Mouse (Mus musculus) lung, embryonic 16.5 days (tissue): ENCODE measurements around the gene Ttc19. TPM values are rescaled to one million over a fixed set of nuclear protein-coding genes. Genes with fewer than 3 reads are reported as not detected.

ENCODE experiments used
- ATAC-seq: fragments of 200-750 bp; cut with Nextera tagmentation; 2 replicates; pipeline ENCODE4 v1.8.0; 2017; ENCODE audit warnings: low read depth, mild to moderate bottlenecking, moderate library complexity
- H3K27ac ChIP-seq: fragments of 300-500 bp; sonication (generic); 2 replicates; pipeline ENCODE4 v1.5.1; 2014; ENCODE audit warnings: mild to moderate bottlenecking, control low read depth, low read length
- H3K27me3 ChIP-seq: fragments of 300-500 bp; sonication (generic); 2 replicates; pipeline ENCODE4 v1.6.1; 2014; ENCODE audit warnings: low read depth, low read length, mixed read lengths; ENCODE audit not compliant: control insufficient read depth, insufficient read depth
- H3K36me3 ChIP-seq: fragments of 300-500 bp; sonication (generic); 2 replicates; pipeline ENCODE4 v1.6.1; 2014; ENCODE audit warnings: low read length; ENCODE audit not compliant: control insufficient read depth, insufficient read depth
- H3K4me1 ChIP-seq: fragments of 300-500 bp; sonication (generic); replicated peaks from 2 replicates; pipeline ENCODE4 v1.6.1; 2014; ENCODE audit warnings: low read length, mixed read lengths; ENCODE audit not compliant: control insufficient read depth, insufficient read depth
- H3K4me2 ChIP-seq: fragments of 300-500 bp; sonication (generic); 2 replicates; pipeline ENCODE4 v1.6.1; 2014; ENCODE audit warnings: low read depth, low read length, control low read depth
- H3K4me3 ChIP-seq: fragments of 300-500 bp; sonication (generic); 2 replicates; pipeline ENCODE4 v1.5.1; 2014; ENCODE audit warnings: mild to moderate bottlenecking, low read length, control low read depth
- H3K9ac ChIP-seq: fragments of 300-500 bp; sonication (generic); 2 replicates; pipeline ENCODE4 v1.6.1; 2014; ENCODE audit warnings: low read length, control low read depth
- H3K9me3 ChIP-seq: fragments of 300-500 bp; sonication (generic); 2 replicates; pipeline ENCODE4 v1.6.1; 2016; ENCODE audit warnings: low read length; ENCODE audit not compliant: control insufficient read depth
- WGBS: fragments of 180-500 bp; shearing (Covaris S2); extraction: QIAGEN DNeasy Blood & Tissue Kit; methylation state at CpG from one replicate; pipeline ENCODE4 v1.1.7; 2014; 5-methylcytosine and 5-hydroxymethylcytosine counted together
- polyA plus RNA-seq: library from polyadenylated mRNA; unstranded; fragments of >200 nt; fragmentation: Nextera tagmentation; extraction: Ambion mirVana; gene quantifications from 2 replicates; pipeline ENCODE4 v1.2.1, GENCODE M21; 2015

Ttc19 gene
- 14.0 and 15.5 TPM in 2 replicates for polyA plus RNA-seq

DNA sequence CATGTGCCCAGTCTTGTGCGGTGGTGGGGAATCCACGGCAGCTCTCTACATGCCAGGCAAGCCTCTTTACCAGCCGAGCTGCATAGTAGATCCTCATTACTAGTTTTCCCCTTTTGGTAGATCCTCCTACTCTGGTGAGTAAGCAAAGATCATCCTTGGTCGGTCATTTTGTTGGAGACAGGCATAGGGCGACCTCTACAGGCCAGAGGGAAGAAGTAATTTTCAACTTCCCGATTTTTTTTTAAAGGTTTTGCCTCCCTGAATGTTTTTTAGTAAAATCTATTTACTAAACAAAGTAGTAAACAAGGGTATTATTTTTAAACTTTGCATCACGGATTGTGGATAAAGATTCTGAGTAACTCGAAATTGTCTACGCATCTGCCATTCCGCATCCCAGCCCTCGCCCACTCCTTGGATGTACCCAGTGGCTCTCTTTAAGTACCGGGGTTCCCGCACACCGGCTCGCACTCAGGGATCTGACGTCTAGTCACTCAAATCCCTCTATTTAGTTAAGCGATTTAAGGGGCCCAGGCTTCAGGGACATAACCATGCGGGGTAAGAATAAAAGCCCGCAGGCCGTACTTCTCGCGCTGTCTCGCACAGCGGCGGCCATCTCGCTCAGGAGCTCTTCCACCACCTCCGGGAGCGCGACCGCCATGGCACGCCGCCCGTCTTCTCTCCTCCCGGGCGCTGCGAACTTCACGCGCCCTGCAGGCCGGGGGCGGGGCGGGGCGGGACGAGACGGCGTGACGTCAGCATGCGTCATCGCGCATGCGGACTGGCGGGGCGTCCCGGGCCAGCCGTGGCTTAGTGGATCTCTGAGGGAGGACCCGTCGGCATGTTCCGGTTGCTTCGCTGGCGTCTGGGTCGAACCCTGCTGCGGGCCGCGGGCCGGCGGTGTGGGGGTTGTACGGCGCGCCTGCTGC is at the start of gene Ttc19, which contains the start of gene Zswim7:
TSS of gene Ttc19 (plus strand) at position 799 of the 926 bp plus-strand sequence.
TSS of gene Zswim7 (minus strand) at position 701 of the 926 bp plus-strand sequence.
- H3K4me3 ChIP-seq: peak within 1 kb of the TSS; percentile 93
- 0% methylated on average over 67 of the region's 68 CpGs for WGBS
- peak; percentile 97 for ATAC-seq
- no peaks in the 10 kb centered on the region for H3K27me3 ChIP-seq
- peaks cover 7% of the 10 kb centered on the region for H3K36me3 ChIP-seq
- peaks cover 3% of the 10 kb centered on the region for H3K4me1 ChIP-seq
- H3K4me2 ChIP-seq: peak within 1 kb of the TSS; percentile 92
- H3K27ac ChIP-seq: peak within 1 kb of the TSS; percentile 91
- H3K9me3 ChIP-seq: no peaks in the 10 kb centered on the region
- peak within 1 kb of the TSS; percentile 87 for H3K9ac ChIP-seq

DNA sequence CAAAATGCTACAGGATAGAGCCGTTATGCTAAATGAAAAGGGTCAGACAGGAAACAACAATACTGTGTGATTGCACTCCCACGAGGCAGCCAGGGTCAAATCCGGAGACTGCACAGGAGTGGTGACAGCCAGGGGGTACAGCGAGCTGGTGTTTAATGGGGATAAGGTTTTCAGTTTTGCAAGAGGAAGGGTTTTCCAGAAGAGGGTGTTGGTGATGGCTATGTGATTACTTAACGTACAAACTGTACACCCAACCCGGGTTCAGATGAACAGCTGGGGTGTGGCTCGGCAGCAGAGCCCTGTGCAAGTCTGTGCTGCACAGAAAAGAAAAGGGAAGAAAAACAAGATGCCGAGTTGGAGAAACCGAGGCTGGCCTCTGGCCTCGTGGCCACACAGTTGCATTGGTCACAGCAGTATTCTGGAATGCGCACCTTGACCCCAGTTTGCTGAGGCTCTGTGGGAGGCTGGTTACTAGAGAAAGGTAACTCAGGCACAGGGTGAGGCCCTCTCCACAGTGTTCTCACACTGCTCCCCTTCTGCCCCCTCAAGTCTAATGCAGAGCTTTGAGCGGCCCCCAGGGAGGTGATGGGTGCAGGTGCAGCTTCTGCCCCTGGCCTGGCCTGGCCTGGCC is 40.5 kb upstream of the Ttc19 start:
- H3K4me1 ChIP-seq: no peaks in the 10 kb centered on the region
- H3K4me2 ChIP-seq: no peak overlapping the region
- no peaks in the 10 kb centered on the region for H3K36me3 ChIP-seq
- ATAC-seq: no peak
- WGBS: 60% methylated on average over 12 of the region's 12 CpGs
- peaks cover 3% of the 10 kb centered on the region; the same call in 1 of the 2 replicates for H3K9me3 ChIP-seq
- no peaks in the 10 kb centered on the region for H3K27me3 ChIP-seq
- H3K27ac ChIP-seq: no peak overlapping the region
- no peak overlapping the region for H3K9ac ChIP-seq
- no peak overlapping the region for H3K4me3 ChIP-seq

DNA sequence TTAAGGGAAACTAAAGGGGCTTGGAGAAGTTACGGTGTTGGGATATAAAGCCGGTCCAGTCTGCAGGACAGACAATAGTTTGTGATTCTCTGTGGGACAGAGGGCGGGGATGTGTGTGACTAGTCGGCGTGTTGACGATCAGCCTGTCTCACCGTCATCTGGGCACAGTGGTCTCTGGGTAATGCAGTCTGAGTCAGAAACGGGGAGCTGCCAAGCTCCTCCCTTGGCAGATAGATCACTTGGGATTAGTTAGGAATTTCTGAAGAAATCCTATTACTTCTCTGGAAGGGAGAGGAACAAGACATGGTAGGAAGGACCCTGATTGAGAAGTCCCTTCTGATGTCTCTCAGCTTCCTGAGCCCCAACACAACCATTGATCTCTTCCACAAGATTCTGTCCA is 37.4 kb upstream of the Ttc19 start:
- Histone ChIP-seq H3K4me3 (no peak overlapping the region), H3K9me3 (peaks cover 4% of the 10 kb centered on the region; the same call in 1 of the 2 replicates), H3K27ac (no peak overlapping the region)

DNA sequence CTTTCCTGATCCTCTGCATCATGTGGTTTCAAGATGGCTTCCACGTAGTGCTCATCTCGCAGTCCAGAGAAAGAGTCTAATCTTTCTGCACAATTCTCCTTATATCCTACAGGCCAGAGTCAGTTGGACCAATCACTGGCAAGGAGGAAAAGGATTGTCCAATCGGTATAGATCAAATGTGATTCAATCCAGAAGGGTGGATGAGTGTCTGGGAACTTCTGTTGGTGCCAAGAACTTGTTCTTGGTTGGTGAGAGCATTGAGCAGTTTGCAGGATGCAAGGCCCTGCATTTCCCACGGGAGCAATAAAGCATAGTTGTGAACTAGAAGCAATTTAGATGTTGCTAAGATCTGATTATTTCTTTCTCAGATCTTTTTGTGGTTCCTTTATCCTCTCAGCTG is 36.8 kb upstream of the Ttc19 start:
- Histone ChIP-seq H3K4me2 (no peak overlapping the region), H3K9me3 (peaks cover 4% of the 10 kb centered on the region; the same call in 1 of the 2 replicates), H3K9ac (no peak overlapping the region), H3K27ac (no peak overlapping the region), H3K27me3 (peaks cover 4% of the 10 kb centered on the region), H3K4me1 (peaks cover 2% of the 10 kb centered on the region), H3K36me3 (no peaks in the 10 kb centered on the region), H3K4me3 (no peak overlapping the region)
- 87% methylated on average over 4 of the region's 4 CpGs for WGBS
- no peak for ATAC-seq

More for the DNA sequence above, 37.4 kb upstream of the Ttc19 start:
- Histone ChIP-seq H3K27me3 (no peaks in the 10 kb centered on the region), H3K9ac (no peak overlapping the region), H3K4me2 (no peak overlapping the region), H3K36me3 (no peaks in the 10 kb centered on the region), H3K4me1 (no peaks in the 10 kb centered on the region)
- WGBS: 82% methylated on average over 8 of the region's 8 CpGs
- no peak for ATAC-seq

DNA sequence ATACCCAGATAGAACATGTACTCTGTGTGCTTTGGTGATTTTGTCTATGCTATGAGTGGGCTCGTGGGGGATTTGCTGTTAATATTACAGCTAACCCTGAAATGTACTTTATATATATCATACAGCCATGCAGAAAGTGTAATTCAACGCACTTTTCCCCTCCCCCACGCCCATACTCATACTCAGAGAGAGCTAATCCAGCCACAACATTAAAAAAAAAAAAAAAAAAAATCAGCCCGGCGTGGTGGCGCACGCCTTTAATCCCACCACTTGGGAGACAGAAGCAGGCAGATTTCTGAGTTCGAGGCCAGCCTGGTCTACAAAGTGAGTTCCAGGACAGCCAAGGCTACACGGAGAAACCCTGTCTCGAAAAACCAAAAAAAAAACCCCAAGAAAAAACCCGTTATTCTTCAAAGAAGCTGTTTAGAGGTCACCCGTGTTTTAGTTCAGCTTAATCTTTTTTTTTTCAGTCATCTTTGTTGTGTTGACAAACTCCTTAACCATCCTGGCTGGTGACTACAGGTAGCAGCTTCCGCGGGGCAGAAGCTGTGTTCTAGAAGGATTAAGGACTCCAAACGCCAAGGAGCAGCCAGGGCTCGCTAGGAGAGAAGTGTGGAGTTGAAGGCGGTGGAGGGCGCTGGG is 33.4 kb upstream of the Ttc19 start:
- peak overlapping the region; percentile 66 for H3K4me3 ChIP-seq
- peak overlapping the region; percentile 98 for H3K4me2 ChIP-seq
- H3K27me3 ChIP-seq: peaks cover 16% of the 10 kb centered on the region
- H3K9ac ChIP-seq: peak overlapping the region; percentile 60
- peaks cover 4% of the 10 kb centered on the region; the same call in 1 of the 2 replicates for H3K9me3 ChIP-seq
- H3K27ac ChIP-seq: peak overlapping the region; percentile 72; the same call in 1 of the 2 replicates
- 29% methylated on average over 18 of the region's 18 CpGs for WGBS
- peaks cover 13% of the 10 kb centered on the region for H3K4me1 ChIP-seq
- H3K36me3 ChIP-seq: no peaks in the 10 kb centered on the region
- no peak for ATAC-seq

DNA sequence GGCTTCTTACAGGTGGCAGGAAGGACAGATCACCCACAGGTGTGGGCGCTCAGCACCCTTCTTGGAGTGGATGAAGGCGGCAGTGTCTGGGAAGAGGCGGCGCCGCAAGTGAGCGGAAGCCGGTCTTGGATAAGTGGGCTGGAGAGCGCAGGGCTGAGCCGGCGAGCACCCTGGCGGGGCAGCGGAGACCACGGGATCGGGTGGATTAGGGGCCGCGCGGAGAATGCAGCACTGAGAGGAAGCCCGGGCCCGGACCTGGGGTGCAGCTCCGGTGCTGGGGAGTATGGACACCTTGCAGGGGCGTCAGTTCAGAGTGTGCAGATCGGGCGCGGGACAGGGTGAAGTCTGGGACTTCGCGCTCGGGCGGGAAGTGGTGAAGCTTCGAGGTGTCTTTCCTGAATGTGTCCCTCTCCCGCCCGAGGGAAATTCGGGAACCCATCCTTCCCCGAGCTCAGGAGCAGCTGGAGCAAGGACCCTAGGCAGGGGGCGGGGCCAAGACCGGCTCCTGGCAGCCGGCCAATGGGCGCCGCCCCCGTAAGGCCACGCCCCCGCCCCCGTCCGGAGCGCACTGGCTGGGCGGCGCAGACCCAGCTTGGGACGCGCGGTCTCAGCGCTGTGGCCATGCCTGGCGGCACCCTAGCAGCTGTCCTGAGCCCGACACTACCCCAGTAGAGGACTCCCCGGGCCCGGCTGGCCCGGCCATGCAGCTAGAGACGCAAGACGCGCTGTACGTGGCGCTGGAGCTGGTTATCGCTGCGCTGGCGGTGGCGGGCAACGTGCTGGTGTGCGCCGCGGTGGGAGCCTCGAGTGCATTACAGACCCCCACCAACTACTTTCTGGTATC is 32.6 kb upstream of the Ttc19 start, which contains the start of gene Adora2b:
TSS of gene Adora2b (plus strand) at position 584 of the 844 bp plus-strand sequence.
- peak; percentile 94 for ATAC-seq
- Histone ChIP-seq H3K9me3 (peaks cover 4% of the 10 kb centered on the region; the same call in 1 of the 2 replicates), H3K4me1 (peaks cover 13% of the 10 kb centered on the region), H3K9ac (peak within 1 kb of the TSS; percentile 60), H3K4me2 (peak within 1 kb of the TSS; percentile 98), H3K36me3 (no peaks in the 10 kb centered on the region), H3K27me3 (peaks cover 16% of the 10 kb centered on the region), H3K27ac (peak within 1 kb of the TSS; percentile 72), H3K4me3 (peak within 1 kb of the TSS; percentile 66)
- WGBS: under 1% methylated on average over 67 of the region's 69 CpGs

DNA sequence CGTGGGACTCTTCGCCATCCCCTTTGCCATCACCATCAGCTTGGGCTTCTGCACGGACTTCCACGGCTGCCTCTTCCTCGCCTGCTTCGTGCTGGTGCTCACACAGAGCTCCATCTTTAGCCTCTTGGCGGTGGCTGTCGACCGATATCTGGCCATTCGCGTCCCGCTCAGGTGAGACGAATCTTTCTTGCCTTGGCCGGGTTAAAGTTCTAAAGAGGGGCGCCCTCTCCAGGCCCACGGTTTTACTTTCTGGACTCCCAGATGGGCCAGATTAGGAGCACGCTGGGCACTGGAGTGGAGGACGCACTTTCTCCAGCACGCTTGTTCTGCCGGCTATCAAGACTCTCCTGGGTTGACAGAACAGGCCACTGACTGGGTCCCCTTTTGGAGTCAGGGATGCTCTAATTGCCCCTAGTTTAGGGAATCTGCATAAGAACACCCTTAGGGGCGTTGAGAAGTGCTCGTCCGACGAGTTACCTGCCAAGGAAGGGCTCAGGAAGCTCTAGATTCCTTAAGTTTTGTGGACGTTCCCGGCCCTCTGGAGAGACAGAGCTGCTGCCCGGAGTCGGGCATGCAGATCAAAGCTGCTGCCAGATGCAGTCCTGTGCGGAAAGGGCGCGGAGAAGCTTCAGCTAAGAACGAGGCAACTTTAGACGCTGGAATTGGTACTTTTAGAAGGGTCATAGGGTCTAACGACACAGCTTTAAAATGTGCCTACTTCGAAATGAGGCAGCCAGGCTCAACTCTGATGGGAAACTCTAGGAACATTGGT is 31.8 kb upstream of the Ttc19 start:
- H3K4me1 ChIP-seq: peaks cover 13% of the 10 kb centered on the region
- H3K36me3 ChIP-seq: no peaks in the 10 kb centered on the region
- WGBS: 3% methylated on average over 35 of the region's 35 CpGs
- no peak overlapping the region for H3K27ac ChIP-seq
- H3K27me3 ChIP-seq: peaks cover 16% of the 10 kb centered on the region
- peaks cover 4% of the 10 kb centered on the region; the same call in 1 of the 2 replicates for H3K9me3 ChIP-seq
- H3K4me2 ChIP-seq: peak overlapping the region; percentile 98
- peak overlapping the region; percentile 66 for H3K4me3 ChIP-seq
- ATAC-seq: peak; percentile 37
- peak overlapping the region; percentile 60 for H3K9ac ChIP-seq

DNA sequence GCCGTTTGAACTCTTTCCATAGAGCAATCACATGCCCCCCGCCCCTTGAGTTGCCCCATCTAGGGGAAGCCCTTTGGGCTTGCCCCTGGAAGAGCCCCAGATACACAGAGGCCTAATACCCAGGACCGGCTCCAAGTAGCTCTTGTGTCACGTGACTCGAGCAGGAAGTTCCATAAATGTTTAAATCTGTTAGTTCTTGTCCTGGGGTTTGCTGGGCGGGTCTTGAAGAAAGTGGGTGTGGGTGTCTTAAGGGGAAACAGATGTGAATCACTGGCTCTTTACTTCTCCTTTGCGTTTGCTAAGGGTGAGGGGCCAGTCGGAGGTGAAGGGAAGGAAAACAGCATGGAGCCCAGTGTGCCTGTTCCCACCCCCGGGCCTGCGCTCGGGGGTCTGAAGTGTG is 30.2 kb upstream of the Ttc19 start:
- Histone ChIP-seq H3K4me2 (no peak overlapping the region), H3K36me3 (no peaks in the 10 kb centered on the region), H3K27ac (no peak overlapping the region), H3K9me3 (no peaks in the 10 kb centered on the region), H3K4me3 (no peak overlapping the region), H3K4me1 (peaks cover 13% of the 10 kb centered on the region), H3K27me3 (peaks cover 16% of the 10 kb centered on the region), H3K9ac (no peak overlapping the region)
- ATAC-seq: peak; percentile 14; the same call in 1 of the 2 replicates
- 31% methylated on average over 11 of the region's 11 CpGs for WGBS
